In the genomic region with DNA sequence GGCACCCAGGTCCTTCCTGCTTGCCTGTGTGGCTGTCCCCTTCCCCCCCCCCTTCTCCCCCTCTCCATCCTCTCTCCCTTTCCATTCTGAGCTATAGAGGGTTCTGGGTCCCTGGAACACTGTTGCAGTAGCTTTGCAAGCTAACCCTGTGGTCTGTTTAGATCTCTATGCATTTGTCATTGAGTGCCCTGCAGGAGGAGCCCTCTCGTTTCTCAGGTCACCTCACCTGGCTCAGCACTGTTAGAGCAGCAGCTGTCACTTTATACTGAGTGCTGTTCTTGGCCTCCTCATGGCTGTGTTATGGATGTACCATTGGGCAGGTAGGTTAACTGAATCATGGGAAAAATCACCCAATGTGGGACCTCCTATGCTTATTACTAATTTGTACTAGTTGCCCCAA, we compare ENCODE assay signal across 11 mouse cellular contexts.
"Had no signal": no experiment of that assay in that cellular context is flagged by ENCODE, and none has a peak within 500 bp of the region (broad histone marks: within the 10 kb centered on the region; RNA-seq: fewer than 3 reads in every experiment).

No protein-coding gene starts in this region.

- H3K4me3 ChIP-seq: hindbrain, embryonic 15.5 days; kidney, embryonic 15.5 days; limb, embryonic 15.5 days; midbrain, embryonic 13.5 days; neural tube, embryonic 12.5 days had no signal

- H3K4me2 ChIP-seq: hindbrain, embryonic 15.5 days; kidney, embryonic 15.5 days; limb, embryonic 15.5 days; midbrain, embryonic 13.5 days; neural tube, embryonic 12.5 days had no signal

- H3K9ac ChIP-seq: hindbrain, embryonic 15.5 days; kidney, embryonic 15.5 days; limb, embryonic 15.5 days; midbrain, embryonic 13.5 days; neural tube, embryonic 12.5 days had no signal

- H3K4me1 ChIP-seq: hindbrain, embryonic 15.5 days; kidney, embryonic 15.5 days; limb, embryonic 15.5 days; midbrain, embryonic 13.5 days; neural tube, embryonic 12.5 days had no signal

- H3K27ac ChIP-seq: hindbrain, embryonic 15.5 days; kidney, embryonic 15.5 days; limb, embryonic 15.5 days; midbrain, embryonic 13.5 days; neural tube, embryonic 12.5 days had no signal

- H3K9me3 ChIP-seq: hindbrain, embryonic 15.5 days; kidney, embryonic 15.5 days; limb, embryonic 15.5 days; midbrain, embryonic 13.5 days; neural tube, embryonic 12.5 days had no signal

- DNase-seq: kidney, adult 18-20 months; kidney, postnatal 25 days; layer of hippocampus, postnatal 36 days; lung, adult 18-20 months; lung, postnatal 14 days; thymus, postnatal 4 days had no signal

- H3K36me3 ChIP-seq: hindbrain, embryonic 15.5 days; kidney, embryonic 15.5 days; limb, embryonic 15.5 days; midbrain, embryonic 13.5 days; neural tube, embryonic 12.5 days had no signal

- ATAC-seq: midbrain, embryonic 13.5 days had no signal

- H3K27me3 ChIP-seq: hindbrain, embryonic 15.5 days; kidney, embryonic 15.5 days; midbrain, embryonic 13.5 days; neural tube, embryonic 12.5 days had no signal
